Mouse (Mus musculus) gastrocnemius, postnatal 14 days (tissue): ENCODE measurements at regions not wholly inside any gene's neighbourhood (a gene's known extent, or its start where the extent isn't known, plus 50 kb on each side); places are given as distances from the start of the nearest gene placed in this dataset.

Source experiments
- DNase-seq: peaks from one replicate; pipeline ENCODE4 v3.0.0; 2021; ENCODE audit warnings: mixed read lengths
- intact Hi-C: fragments of 180-260 bp; cut with DNase I; formaldehyde crosslinking; loops from one replicate; pipeline ENCODE4 v1.15.1; 2025; ENCODE audit warnings: low total_unique reads

DNA sequence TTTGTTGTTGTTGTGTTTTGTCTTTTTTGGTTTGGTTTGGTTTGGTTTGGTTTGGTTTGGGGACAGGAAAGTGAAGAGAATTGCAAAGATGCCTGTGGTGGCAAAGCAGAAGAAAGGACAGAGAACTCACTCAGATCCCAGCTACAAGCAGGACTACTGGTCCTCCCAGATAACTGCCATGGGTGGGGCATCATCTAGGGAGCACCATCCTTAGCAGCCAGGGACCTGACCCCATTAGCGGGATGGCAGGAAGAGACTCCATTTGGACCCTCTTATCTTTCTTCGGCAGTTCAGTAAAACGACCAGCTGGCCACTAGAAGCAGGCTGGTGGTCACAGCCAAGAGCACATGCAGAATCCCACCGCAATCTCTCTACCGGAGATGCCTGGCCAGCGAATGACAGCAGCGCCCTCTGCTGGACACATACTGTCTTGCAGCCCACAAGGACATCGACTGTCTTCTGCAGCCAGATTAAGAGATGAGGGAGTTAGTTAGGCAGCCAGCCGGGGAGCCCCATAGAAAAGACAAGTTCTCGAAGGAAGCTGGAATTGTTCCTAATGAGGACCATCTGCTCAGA, 119.8 kb downstream of the Gm9195 start:
- DNase-seq, result peak; percentile 61
- intact Hi-C loops, result no loop called here

DNA sequence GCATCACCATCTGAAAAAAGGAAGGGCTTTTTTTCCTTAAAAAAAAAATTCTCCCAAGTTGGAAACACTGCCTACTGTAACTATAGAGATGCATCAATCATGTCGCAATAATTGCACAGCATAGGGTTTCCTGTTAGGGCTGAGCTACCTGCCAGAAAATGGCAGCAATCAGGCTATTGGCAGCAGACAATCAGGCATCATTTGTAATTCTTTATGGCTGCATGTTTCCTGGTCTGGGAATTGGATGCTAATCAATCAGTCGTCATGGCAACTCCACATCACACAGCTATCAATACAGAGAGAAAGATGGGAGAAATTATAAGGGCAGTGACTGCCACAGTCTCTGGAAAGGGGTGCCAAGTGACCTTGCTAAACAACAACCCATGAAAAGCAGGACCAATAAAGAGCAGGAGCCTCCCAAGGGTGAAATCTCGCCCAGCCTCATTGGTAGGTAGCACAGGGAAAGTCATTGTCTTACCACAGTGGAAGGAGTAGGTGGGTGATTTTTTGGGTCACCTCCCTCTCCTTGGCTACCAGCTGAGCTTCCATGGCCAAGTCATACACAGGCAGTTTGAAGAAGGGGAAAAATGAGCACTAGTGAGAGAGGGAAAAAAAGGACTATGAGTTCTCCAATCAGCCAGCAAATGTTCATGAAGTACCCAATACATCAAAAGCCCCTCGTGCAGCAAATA, 130.7 kb downstream of the Gm9195 start:
- DNase-seq, result no peak
- intact Hi-C loops, result no loop called here

DNA sequence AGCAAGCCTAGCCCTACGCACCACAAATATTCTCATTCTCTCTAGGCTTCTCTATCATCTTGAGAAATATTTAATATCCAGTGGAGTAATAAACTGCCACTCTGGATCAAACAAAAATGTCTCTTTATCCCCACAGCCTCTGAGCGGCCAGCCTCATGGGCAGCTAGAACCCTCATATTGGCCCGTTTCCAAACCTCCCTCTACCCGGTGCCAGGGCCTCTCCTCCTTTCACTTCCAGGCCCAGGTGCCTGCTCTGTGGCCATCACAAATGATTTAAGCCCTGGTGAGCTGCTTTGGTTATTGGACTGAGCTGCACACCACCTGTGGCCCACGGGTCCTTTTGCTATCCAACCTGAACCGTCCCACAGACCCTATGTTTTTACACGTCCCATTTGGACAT, 131.5 kb downstream of the Gm9195 start:
- no peak for DNase-seq

GRCm38 (mm10) chr14:72357915-72358314, 133.7 kb downstream of the Gm9195 start:
- DNase-seq, result no peak
- intact Hi-C loops, result no loop called here

More for the DNA sequence above, 131.5 kb downstream of the Gm9195 start:
- intact Hi-C loops, result no loop called here

GRCm38 (mm10) chr14:72342181-72342580, 149.5 kb downstream of the Gm9195 start:
- peak; percentile 5 for DNase-seq
- intact Hi-C loops, result no loop called here

- intact Hi-C loops, result no loop called here
- no peak for DNase-seq
These were observed 150.0 kb downstream of the Gm9195 start for GRCm38 (mm10) chr14:72341590-72342154.

GRCm38 (mm10) chr14:72338046-72338445, 153.6 kb downstream of the Gm9195 start:
- no peak for DNase-seq
- intact Hi-C loops, result no loop called here

DNA sequence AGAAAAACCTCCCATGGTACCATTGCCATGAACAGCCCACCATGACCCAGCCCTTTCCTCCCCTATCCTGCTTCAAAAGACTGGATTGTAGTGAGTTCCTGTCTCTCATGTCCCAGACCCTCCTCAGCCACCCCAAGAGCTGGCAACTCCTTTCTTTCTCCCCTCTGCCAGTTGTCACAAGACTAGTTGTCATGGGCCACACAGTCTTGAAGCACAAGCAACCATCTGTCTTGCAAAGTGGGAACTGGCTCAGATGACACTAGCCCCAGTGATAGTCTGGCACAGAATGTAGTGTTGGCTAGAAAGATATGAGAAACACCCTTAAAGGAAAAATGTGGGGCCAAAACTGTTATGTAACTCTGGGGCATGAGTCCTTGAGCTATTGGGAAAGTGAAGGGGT, 187.8 kb downstream of the Gm9195 start:
- no peak for DNase-seq
- intact Hi-C loops, result no loop called here

DNA sequence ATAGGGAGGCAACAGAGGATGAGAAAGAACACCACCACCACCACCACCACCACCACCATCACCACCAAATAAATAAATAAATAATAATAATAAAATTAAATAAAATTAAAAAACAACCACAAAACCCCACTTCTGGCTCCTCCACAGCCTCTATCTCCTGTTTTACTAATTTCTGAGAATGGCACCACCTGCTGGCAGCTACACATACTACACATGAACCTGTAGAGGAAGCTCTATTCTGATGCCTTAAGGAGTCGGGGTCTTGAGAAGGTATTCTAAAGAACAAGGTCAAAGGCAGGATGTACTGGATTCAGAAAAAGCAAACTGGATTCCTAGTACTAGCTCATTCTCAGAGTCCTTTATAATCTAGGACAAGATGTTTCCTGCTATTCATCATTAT, 191.6 kb downstream of the Gm9195 start:
- no peak for DNase-seq

GRCm38 (mm10) chr14:72294631-72295030, 197.0 kb downstream of the Gm9195 start:
- intact Hi-C loops, result loop anchor here (5.0 kb wide), 1 partner anchor 1512 kb away; no protein-coding TSS in a partner anchor
- no peak for DNase-seq

More for the DNA sequence above, 191.6 kb downstream of the Gm9195 start:
- intact Hi-C loops, result no loop called here

- intact Hi-C loops, result no loop called here
- DNase-seq, result no peak
These were observed 197.8 kb downstream of the Gm9195 start for GRCm38 (mm10) chr14:72293677-72294387.

DNA sequence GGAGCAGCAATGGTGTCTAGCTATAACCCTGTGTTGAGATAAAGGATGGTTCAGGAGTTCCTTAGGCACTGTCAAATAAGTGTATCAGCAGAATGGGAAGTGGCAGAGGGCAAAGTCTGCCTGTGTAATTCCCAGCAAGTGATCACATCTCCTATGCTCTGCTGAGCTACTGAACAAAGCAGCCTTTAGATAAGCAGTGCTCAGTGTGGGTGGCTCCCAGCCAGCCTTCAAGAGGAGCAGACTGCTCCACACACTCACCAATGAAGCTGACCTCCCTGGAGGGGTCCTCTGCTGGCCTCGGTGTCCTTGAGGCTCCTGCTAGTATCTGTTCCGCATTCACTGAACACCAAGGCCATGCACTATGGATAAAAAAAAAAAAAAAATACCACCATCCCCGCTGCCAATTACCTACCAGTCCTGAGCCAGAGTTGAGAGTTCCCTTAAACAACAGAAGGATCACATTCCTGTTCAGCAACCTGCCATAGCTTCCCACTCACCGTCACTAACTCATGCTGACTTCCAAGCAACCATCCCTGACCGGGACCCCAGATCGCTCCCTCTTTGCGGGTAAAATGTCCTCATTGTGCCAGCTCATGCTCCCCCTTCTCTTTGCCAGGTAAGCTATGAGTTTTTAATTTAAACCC, 198.9 kb downstream of the Gm9195 start:
- intact Hi-C loops, result no loop called here
- no peak for DNase-seq

- intact Hi-C loops, result no loop called here
- no peak for DNase-seq
These were observed 214.3 kb downstream of the Gm9195 start for GRCm38 (mm10) chr14:72277309-72277708.

DNA sequence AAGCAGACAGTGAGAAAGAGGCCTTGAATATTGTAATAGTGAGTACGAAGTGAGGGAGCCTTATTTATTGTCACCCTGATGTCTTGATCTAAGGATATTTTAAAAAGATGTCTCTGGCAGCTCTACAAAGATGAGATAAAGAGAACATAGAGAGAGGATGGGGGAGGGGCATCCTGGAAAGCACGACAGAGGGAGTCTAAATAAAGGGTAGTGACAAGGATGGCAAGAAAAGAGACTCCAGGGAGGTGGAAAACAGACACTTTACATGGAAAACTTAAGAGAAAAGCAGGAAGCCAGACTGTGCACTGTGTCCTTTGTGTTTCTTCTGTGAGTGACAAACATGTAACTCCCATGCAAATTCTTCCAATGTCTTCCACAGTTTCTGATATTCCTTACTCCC, 232.4 kb downstream of the Gm9195 start:
- intact Hi-C loops, result no loop called here
- no peak for DNase-seq

- intact Hi-C loops, result no loop called here
- no peak for DNase-seq
These were observed 249.8 kb downstream of the Gm9195 start for GRCm38 (mm10) chr14:72241872-72242271.

- intact Hi-C loops, result no loop called here
- no peak for DNase-seq
These were observed 251.4 kb downstream of the Gm9195 start for GRCm38 (mm10) chr14:72240272-72240671.

GRCm38 (mm10) chr14:72238344-72238743, 253.3 kb downstream of the Gm9195 start:
- intact Hi-C loops, result no loop called here
- no peak for DNase-seq

DNA sequence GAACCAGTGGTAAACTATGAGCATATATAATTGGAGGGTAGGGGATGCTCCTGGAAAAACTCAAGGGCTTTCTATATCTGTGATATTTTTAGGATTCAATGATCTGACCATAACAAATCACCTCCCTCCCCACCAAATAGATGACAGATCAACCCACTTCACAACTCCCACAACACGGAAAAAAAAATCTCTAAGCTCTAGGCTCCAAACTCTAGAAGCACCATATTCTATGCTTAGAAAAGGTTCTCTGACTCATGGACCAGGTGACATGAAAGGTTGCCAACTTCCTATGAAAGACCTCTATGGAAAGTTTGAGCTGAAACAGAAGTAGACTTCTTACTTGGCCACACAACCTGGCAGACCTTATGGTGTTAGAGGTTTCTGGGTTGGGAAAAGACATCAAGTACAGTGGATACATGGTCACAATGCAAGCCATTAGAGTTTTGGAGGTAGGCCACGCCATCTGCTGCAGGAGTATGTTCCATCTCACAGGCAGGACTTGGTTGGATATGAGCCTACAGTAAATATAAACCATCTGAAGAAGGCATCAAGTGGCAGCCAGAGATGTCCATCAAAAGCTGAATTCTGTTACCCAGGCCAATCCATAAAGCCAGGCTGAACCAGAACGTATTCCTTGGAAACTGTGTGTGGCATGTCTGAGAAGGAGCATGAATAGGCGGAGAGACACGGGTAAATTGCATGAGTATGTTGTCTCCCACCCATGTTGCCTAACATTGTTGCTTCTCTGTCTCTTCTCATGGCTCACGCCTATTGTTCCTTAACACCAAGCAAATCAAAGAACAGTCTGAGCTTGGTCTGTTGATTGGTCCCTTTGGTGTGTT, 257.2 kb downstream of the Gm9195 start:
- no peak for DNase-seq
- intact Hi-C loops, result no loop called here

GRCm38 (mm10) chr14:72227853-72228252, 263.8 kb downstream of the Gm9195 start:
- no peak for DNase-seq
- intact Hi-C loops, result no loop called here
